In the genomic region with DNA sequence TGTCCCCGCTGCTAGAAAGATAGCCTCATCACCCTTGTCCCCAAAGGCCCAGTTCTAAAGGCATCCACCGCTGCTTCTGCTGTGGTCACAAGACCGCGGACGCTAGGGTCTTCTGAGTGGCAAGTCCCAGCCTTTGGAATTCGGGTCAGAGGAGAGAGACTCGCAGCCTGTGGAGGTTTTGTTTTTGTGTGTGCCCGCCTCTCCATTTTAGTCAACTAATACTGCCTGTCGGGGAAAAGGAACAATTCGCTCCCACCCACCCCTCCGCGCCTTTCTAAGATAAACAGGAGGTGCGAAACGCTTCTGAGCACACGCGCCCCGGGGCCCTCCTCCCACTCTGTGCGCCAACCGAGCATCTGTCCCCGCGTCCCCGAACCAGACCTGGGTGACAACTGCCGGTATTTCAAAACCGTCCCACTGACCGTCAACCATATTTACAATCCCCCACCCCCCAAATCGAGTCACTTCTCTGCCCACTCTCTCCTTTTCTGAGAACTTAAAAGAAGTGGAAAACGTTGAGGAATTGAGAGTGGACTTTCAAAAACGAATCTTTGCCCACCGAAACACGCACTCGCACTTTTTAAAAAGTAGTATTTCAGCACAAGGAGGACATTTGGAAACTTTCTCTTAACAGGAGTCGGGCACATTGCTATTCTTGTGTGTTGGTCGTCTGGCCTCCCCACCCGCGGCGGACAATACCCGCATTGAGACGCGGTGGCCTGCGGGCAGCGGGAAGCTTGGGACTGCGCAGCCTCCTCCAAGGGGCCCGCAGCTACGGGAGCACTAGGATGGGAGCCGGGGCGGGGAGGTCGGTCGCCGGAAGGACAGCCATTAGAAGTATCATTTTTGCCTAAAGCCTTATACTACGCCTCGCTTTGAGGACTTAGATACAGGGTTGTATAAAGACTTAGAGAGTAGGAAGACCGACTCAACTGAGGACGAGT, we compare ENCODE assay signal across 8 mouse cellular contexts. TPM values are rescaled to one million over a fixed set of nuclear protein-coding genes. Genes with fewer than 3 reads are reported as not detected.
A peak's percentile ranks its signal among the peaks of the same experiment; 100 is the strongest.
DNase-seq lines count a peak whose midpoint lies in the region; ATAC-seq and TF ChIP-seq lines count a peak whose summit lies in the region.

No protein-coding gene starts in this region.

- H3K27me3 ChIP-seq in ES-Bruce4 (ENCODE audit: control insufficient read depth, insufficient read depth, low read length, poor library complexity, severe bottlenecking) = no peaks in the 10 kb centered on the region
- H3K27me3 ChIP-seq in forebrain, embryonic 15.5 days = no peaks in the 10 kb centered on the region
- H3K27me3 ChIP-seq in liver, embryonic 13.5 days = peaks cover 100% of the 10 kb centered on the region
- H3K27me3 ChIP-seq in kidney, adult 2 months (replicated peaks; ENCODE audit: control insufficient read depth, insufficient read depth, low read length) = peaks cover 10% of the 10 kb centered on the region

- peak overlapping the region; percentile 69 for H3K4me3 ChIP-seq in gastrocnemius, adult 2 months
- H3K4me3 ChIP-seq in ES-Bruce4 (ENCODE audit: low read depth, low read length) = peak overlapping the region; percentile 69
- peak overlapping the region; percentile 44 for H3K4me3 ChIP-seq in forebrain, embryonic 15.5 days
- no peak overlapping the region for H3K4me3 ChIP-seq in liver, embryonic 13.5 days (replicated peaks)
- no peak overlapping the region for H3K4me3 ChIP-seq in kidney, adult 2 months (ENCODE audit: insufficient read depth, low read depth, low read length)

- no peak for ATAC-seq in forebrain, embryonic 15.5 days (replicated peaks)
- no peak for ATAC-seq in liver, embryonic 13.5 days (ENCODE audit: low read depth)

- no peak for TF ChIP-seq EP300 in ES-Bruce4 (IDR thresholded peaks at IDR 0.05; ENCODE audit: insufficient read depth, low read depth, low read length)

- under 1% methylated on average over 53 of the region's 53 CpGs for WGBS in forebrain, embryonic 15.5 days
- WGBS in liver, embryonic 13.5 days (ENCODE audit: insufficient replicate concordance) = 2% methylated on average over 53 of the region's 53 CpGs
- WGBS in kidney, adult 2 months = 4% methylated on average over 53 of the region's 53 CpGs

- peaks cover 3% of the 10 kb centered on the region for H3K4me1 ChIP-seq in ES-Bruce4 (ENCODE audit: control insufficient read depth, insufficient read depth, low read length)
- H3K4me1 ChIP-seq in forebrain, embryonic 15.5 days = peaks cover 89% of the 10 kb centered on the region
- peaks cover 9% of the 10 kb centered on the region for H3K4me1 ChIP-seq in liver, embryonic 13.5 days (replicated peaks)
- H3K4me1 ChIP-seq in kidney, adult 2 months (ENCODE audit: control insufficient read depth, insufficient read depth, low read length) = no peaks in the 10 kb centered on the region

- no peak overlapping the region for H3K27ac ChIP-seq in gastrocnemius, adult 2 months
- no peak overlapping the region for H3K27ac ChIP-seq in ES-Bruce4 (ENCODE audit: insufficient read depth, low read length)
- peak overlapping the region; percentile 97 for H3K27ac ChIP-seq in forebrain, embryonic 15.5 days (replicated peaks)
- H3K27ac ChIP-seq in liver, embryonic 13.5 days = no peak overlapping the region
- no peak overlapping the region for H3K27ac ChIP-seq in kidney, adult 2 months (ENCODE audit: insufficient read depth, low read depth, low read length)

- peak overlapping the region; percentile 91 for H3K4me2 ChIP-seq in forebrain, embryonic 15.5 days (replicated peaks)
- peak overlapping the region; percentile 49; the same call in 1 of the 2 replicates for H3K4me2 ChIP-seq in liver, embryonic 13.5 days

- H3K9me3 ChIP-seq in ES-Bruce4 (replicated peaks; ENCODE audit: control insufficient read depth, insufficient read depth, low read length, poor library complexity, severe bottlenecking) = no peaks in the 10 kb centered on the region
- H3K9me3 ChIP-seq in forebrain, embryonic 15.5 days = no peaks in the 10 kb centered on the region
- no peaks in the 10 kb centered on the region for H3K9me3 ChIP-seq in liver, embryonic 13.5 days (replicated peaks)

- TF ChIP-seq CTCF in gastrocnemius, adult 2 months (IDR thresholded peaks at IDR 0.05) = no peak
- no peak for TF ChIP-seq CTCF in ES-Bruce4 (IDR thresholded peaks at IDR 0.05; ENCODE audit: low read depth, low read length)
- TF ChIP-seq CTCF in kidney, adult 2 months (conservative IDR thresholded peaks at IDR 0.05; ENCODE audit: insufficient read depth, insufficient read length, low read depth, low read length) = no peak

- peaks cover 7% of the 10 kb centered on the region for H3K36me3 ChIP-seq in ES-Bruce4 (ENCODE audit: control insufficient read depth, insufficient read depth, low read length, poor library complexity, severe bottlenecking)
- H3K36me3 ChIP-seq in forebrain, embryonic 15.5 days = no peaks in the 10 kb centered on the region
- H3K36me3 ChIP-seq in liver, embryonic 13.5 days = no peaks in the 10 kb centered on the region
- no peaks in the 10 kb centered on the region for H3K36me3 ChIP-seq in kidney, adult 2 months (ENCODE audit: control insufficient read depth, insufficient read depth, low read length)

- peak overlapping the region; percentile 59 for H3K9ac ChIP-seq in ES-Bruce4 (ENCODE audit: low read depth, poor library complexity, severe bottlenecking)
- peak overlapping the region; percentile 62 for H3K9ac ChIP-seq in forebrain, embryonic 15.5 days (replicated peaks)
- no peak overlapping the region for H3K9ac ChIP-seq in liver, embryonic 13.5 days

- no peak for DNase-seq in gastrocnemius, adult 2 months
- no peak for DNase-seq in gastrocnemius, adult 8-10 months (ENCODE audit: low spot score in 2 of 2)
- DNase-seq in liver, embryonic 13.5 days = no peak
- DNase-seq in adrenal gland, postnatal 4 days (ENCODE audit: low spot score in 2 of 2) = no peak
- DNase-seq in gastrocnemius, postnatal 4 days (ENCODE audit: low spot score in 2 of 2) = no peak
- no peak for DNase-seq in kidney, adult 2 months

- intact Hi-C loops in gastrocnemius, adult 2 months (cut with DNase I) = no loop called here

- no peak for TF ChIP-seq POLR2A in ES-Bruce4 (IDR thresholded peaks at IDR 0.05; ENCODE audit: insufficient read depth, low read length)
- TF ChIP-seq POLR2A in kidney, adult 2 months (IDR thresholded peaks at IDR 0.05; ENCODE audit: low read depth, low read length) = no peak

RNA-seq across cellular contexts. Expression of a gene that starts 12.8 kb away (rescaled TPM):
- total RNA-seq in gastrocnemius, adult 2 months (2021) = not detected
- total RNA-seq in gastrocnemius, adult 8-10 months (2022) = under 1 TPM in 1 of 4 experiments, not detected in 3; 0.13 TPM
- polyA plus RNA-seq in ES-Bruce4 (2011; ENCODE audit: insufficient read depth, insufficient read length, low read depth, missing spikeins) = 400 and 407 TPM in 2 replicates
- 39.7 and 42.3 TPM in 2 replicates for polyA plus RNA-seq in forebrain, embryonic 15.5 days (2015; fragmentation: Nextera tagmentation; extraction: Ambion mirVana)
- not detected in 2 replicates for polyA plus RNA-seq in liver, embryonic 13.5 days (2015; fragmentation: Nextera tagmentation; extraction: Ambion mirVana)
- total RNA-seq in adrenal gland, postnatal 4 days (2021) = 1 to 10 TPM in 1 of 2 experiments, under 1 TPM in 1; 0.92 to 1.5 TPM
- total RNA-seq in gastrocnemius, postnatal 4 days (2021) = under 1 TPM; 0.47 to 0.74 TPM
- 0.03 TPM in 1 of 2 replicates, not detected in the other for polyA plus RNA-seq in kidney, adult 2 months (2012; rRNA removed)

Comparison
In these comparisons a context has a peak if more than half of its experiments do, and no peak if none do; other contexts are left out.
1. H3K4me3 ChIP-seq: peak in gastrocnemius, adult 2 months (single experiment), ES-Bruce4 (single experiment) and forebrain, embryonic 15.5 days (single experiment); none in liver, embryonic 13.5 days (single experiment) and kidney, adult 2 months (single experiment).